Comparison of ENCODE assay signal across 8 mouse cellular contexts in genomic region chr6:83690277-83690676, GRCm38 (mm10). TPM values are rescaled to one million over a fixed set of nuclear protein-coding genes. Genes with fewer than 3 reads are reported as not detected.
DNase-seq lines count a peak whose midpoint lies in the region; ATAC-seq and TF ChIP-seq lines count a peak whose summit lies in the region.

No protein-coding gene starts in this region.

- WGBS in liver, adult 2 months: 22% methylated on average over 4 of the region's 5 CpGs
- WGBS in liver, embryonic 11.5 days: 25% methylated on average over 4 of the region's 5 CpGs
- WGBS in bone marrow, adult 2 months: 33% methylated on average over 4 of the region's 5 CpGs

- no peak overlapping the region for H3K9ac ChIP-seq in liver, adult 2 months (ENCODE audit: low read depth, low read length)
- H3K9ac ChIP-seq in liver, embryonic 11.5 days (ENCODE audit: low read depth, low read length): no peak overlapping the region

- no peak for ATAC-seq in liver, embryonic 11.5 days (replicated peaks; ENCODE audit: low FRiP score)

- no peaks in the 10 kb centered on the region for H3K9me3 ChIP-seq in liver, embryonic 11.5 days (ENCODE audit: control insufficient read depth, low read length)

- H3K79me2 ChIP-seq in liver, adult 2 months (ENCODE audit: control insufficient read depth, insufficient read depth, low read length): no peaks in the 10 kb centered on the region

- peaks cover 2% of the 10 kb centered on the region; the same call in 1 of the 2 replicates for H3K27me3 ChIP-seq in liver, adult 2 months (ENCODE audit: control insufficient read depth, insufficient read depth, low read length)
- peaks cover 61% of the 10 kb centered on the region for H3K27me3 ChIP-seq in liver, embryonic 11.5 days (replicated peaks; ENCODE audit: control insufficient read depth, insufficient read depth, low read length)

- no peak overlapping the region for H3K4me2 ChIP-seq in liver, embryonic 11.5 days

- H3K4me3 ChIP-seq in liver, adult 2 months (ENCODE audit: insufficient read depth, low read depth, low read length): no peak overlapping the region
- no peak overlapping the region for H3K4me3 ChIP-seq in liver, embryonic 11.5 days (ENCODE audit: low read depth, low read length)
- H3K4me3 ChIP-seq in bone marrow, adult 2 months (replicated peaks; ENCODE audit: control insufficient read depth, low read depth, low read length): no peak overlapping the region

- DNase-seq in cerebellum, postnatal 10 days: peak; percentile 67 to 72
- no peak for DNase-seq in cerebellum, adult 9-11 months
- DNase-seq in liver, adult 2 months (ENCODE audit: extremely low read depth, low read depth, low spot score): peak; percentile 60
- no peak for DNase-seq in liver, embryonic 11.5 days (ENCODE audit: low spot score)
- peak; percentile 28 to 62 for DNase-seq in kidney, adult 8-10 months
- peak; percentile 73 for DNase-seq in mesoderm, embryonic 11.5 days (ENCODE audit: low read depth, low spot score)
- no peak for DNase-seq in frontal cortex, postnatal 10 days (ENCODE audit: low spot score in 2 of 2)

- TF ChIP-seq POLR2A in liver, adult 2 months (IDR thresholded peaks at IDR 0.05; ENCODE audit: extremely low read depth, insufficient read depth, low read length): no peak
- no peak for TF ChIP-seq POLR2A in bone marrow, adult 2 months (IDR thresholded peaks at IDR 0.05; ENCODE audit: borderline replicate concordance, control insufficient read depth, low read depth, low read length)

- peak; percentile 75 for TF ChIP-seq CTCF in liver, adult 2 months (IDR thresholded peaks at IDR 0.05; ENCODE audit: low read depth, low read length)
- TF ChIP-seq CTCF in bone marrow, adult 2 months (IDR thresholded peaks at IDR 0.05; ENCODE audit: control insufficient read depth, insufficient read depth, low read length): peak; percentile 65

- no peaks in the 10 kb centered on the region for H3K36me3 ChIP-seq in liver, adult 2 months (ENCODE audit: control insufficient read depth, insufficient read depth, low read length)
- no peaks in the 10 kb centered on the region for H3K36me3 ChIP-seq in liver, embryonic 11.5 days (ENCODE audit: control insufficient read depth, insufficient read depth, low read length)

- no peak overlapping the region for H3K27ac ChIP-seq in liver, adult 2 months (replicated peaks; ENCODE audit: insufficient read depth, low read depth, low read length)
- no peak overlapping the region for H3K27ac ChIP-seq in liver, embryonic 11.5 days (ENCODE audit: low read depth, low read length)
- H3K27ac ChIP-seq in bone marrow, adult 2 months (ENCODE audit: control insufficient read depth, insufficient read depth, low read depth, low read length, poor library complexity): no peak overlapping the region

- H3K4me1 ChIP-seq in liver, adult 2 months (ENCODE audit: control insufficient read depth, insufficient read depth, low read length): no peaks in the 10 kb centered on the region
- no peaks in the 10 kb centered on the region for H3K4me1 ChIP-seq in liver, embryonic 11.5 days (replicated peaks; ENCODE audit: control insufficient read depth, insufficient read depth, low read length)
- no peaks in the 10 kb centered on the region for H3K4me1 ChIP-seq in bone marrow, adult 2 months (ENCODE audit: control insufficient read depth, insufficient read depth, low read length)

RNA-seq across cellular contexts. Expression of gene Cd207, which starts 12.6 kb away (rescaled TPM):
- total RNA-seq in liver, adult 2 months (2014; rRNA removed): 3.4 and 3.7 TPM in 2 replicates
- 0.93 and 1.1 TPM in 2 replicates for polyA plus RNA-seq in liver, adult 2 months (2012; rRNA removed)
- polyA plus RNA-seq in liver, embryonic 11.5 days (2014; fragmentation: Nextera tagmentation; extraction: Ambion mirVana): not detected in 2 replicates
- not detected in 2 replicates for polyA plus RNA-seq in bone marrow, adult 2 months (2011; ENCODE audit: insufficient read depth, insufficient read length, low replicate concordance, missing spikeins)

RNA-seq across cellular contexts. Expression of gene Vax2, which starts 20.8 kb away (rescaled TPM):
- total RNA-seq in liver, adult 2 months (2014; rRNA removed): not detected in 2 replicates
- polyA plus RNA-seq in liver, adult 2 months (2012; rRNA removed): not detected in 2 replicates
- polyA plus RNA-seq in liver, embryonic 11.5 days (2014; fragmentation: Nextera tagmentation; extraction: Ambion mirVana): not detected in 2 replicates
- not detected in 2 replicates for polyA plus RNA-seq in bone marrow, adult 2 months (2011; ENCODE audit: insufficient read depth, insufficient read length, low replicate concordance, missing spikeins)

RNA-seq across cellular contexts. Expression of gene Clec4f, which starts 34.3 kb away (rescaled TPM):
- 116 and 171 TPM in 2 replicates for total RNA-seq in liver, adult 2 months (2014; rRNA removed)
- polyA plus RNA-seq in liver, adult 2 months (2012; rRNA removed): 37.8 and 52.3 TPM in 2 replicates
- 1.0 and 1.3 TPM in 2 replicates for polyA plus RNA-seq in liver, embryonic 11.5 days (2014; fragmentation: Nextera tagmentation; extraction: Ambion mirVana)
- polyA plus RNA-seq in bone marrow, adult 2 months (2011; ENCODE audit: insufficient read depth, insufficient read length, low replicate concordance, missing spikeins): 1.6 TPM in 1 of 2 replicates, not detected in the other

RNA-seq across cellular contexts. Expression of gene Atp6v1b1, which starts 52.5 kb away (rescaled TPM):
- total RNA-seq in liver, adult 2 months (2014; rRNA removed): not detected in 2 replicates
- polyA plus RNA-seq in liver, adult 2 months (2012; rRNA removed): not detected in 2 replicates
- not detected in 2 replicates for polyA plus RNA-seq in liver, embryonic 11.5 days (2014; fragmentation: Nextera tagmentation; extraction: Ambion mirVana)
- not detected in 2 replicates for polyA plus RNA-seq in bone marrow, adult 2 months (2011; ENCODE audit: insufficient read depth, insufficient read length, low replicate concordance, missing spikeins)

Comparison
In these comparisons a context has a peak if more than half of its experiments do, and no peak if none do; other contexts are left out.
1. DNase-seq: peak in cerebellum, postnatal 10 days (2 of 2), liver, adult 2 months (single experiment), kidney, adult 8-10 months (2 of 2) and mesoderm, embryonic 11.5 days (single experiment); none in cerebellum, adult 9-11 months (single experiment), liver, embryonic 11.5 days (single experiment) and frontal cortex, postnatal 10 days (0 of 2).
2. RNA of gene Clec4f, which starts 34.3 kb away (polyA plus RNA-seq): 37.8 to 52.3 TPM in liver, adult 2 months; 1.6 TPM in bone marrow, adult 2 months and 1.0 to 1.3 TPM in liver, embryonic 11.5 days; every median in the first group is over 10 times any median in the second.